In the genomic region with DNA sequence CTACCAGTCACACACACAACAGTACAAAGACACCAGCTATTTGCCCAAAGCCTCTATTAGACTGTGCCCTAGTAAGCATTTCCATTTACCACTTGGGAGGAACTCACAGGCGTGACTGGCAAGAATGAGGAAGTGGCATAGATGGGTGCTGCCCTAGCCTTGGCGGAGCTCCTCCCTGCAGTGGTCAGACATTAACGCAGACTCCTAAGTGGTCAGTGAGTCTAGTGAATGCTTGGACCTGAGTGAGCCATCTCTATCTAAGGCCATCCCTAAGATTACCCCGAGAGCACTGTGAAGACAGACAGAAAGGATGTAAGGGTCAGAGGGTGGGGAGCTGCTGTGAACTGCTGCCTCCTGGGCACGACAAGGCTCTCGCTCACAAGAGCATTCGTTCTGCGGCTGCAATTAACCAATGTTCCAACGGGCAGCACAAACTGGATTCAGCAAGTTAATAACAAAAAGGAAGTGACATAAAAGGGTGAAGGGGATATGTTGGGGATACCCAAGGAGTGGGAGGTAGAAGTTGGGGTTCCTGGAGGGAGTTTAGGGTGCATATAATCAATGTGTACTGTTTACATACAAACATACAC, we compare ENCODE assay signal across 9 mouse cellular contexts.
A peak's percentile ranks its signal among the peaks of the same experiment; 100 is the strongest.
DNase-seq lines count a peak whose midpoint lies in the region; ATAC-seq and TF ChIP-seq lines count a peak whose summit lies in the region.
"Had no signal": no experiment of that assay in that cellular context is flagged by ENCODE, and none has a peak within 500 bp of the region (broad histone marks: within the 10 kb centered on the region; RNA-seq: fewer than 3 reads in every experiment).

No protein-coding gene starts in this region.

- H3K4me2 ChIP-seq in hindbrain, embryonic 14.5 days (replicated peaks): no peak overlapping the region
- H3K4me2 ChIP-seq in hindbrain, embryonic 16.5 days (ENCODE audit: low read length): no peak overlapping the region
- no peak overlapping the region for H3K4me2 ChIP-seq in kidney, postnatal 0 days (ENCODE audit: low read length)

- ATAC-seq in hindbrain, embryonic 14.5 days (ENCODE audit: low FRiP score): 0 out of 2 replicates have a peak, but pooled peaks have one; percentile 39
- no peak for ATAC-seq in hindbrain, embryonic 16.5 days
- peak; percentile 86 for ATAC-seq in kidney, postnatal 0 days (replicated peaks; ENCODE audit: low FRiP score, low read depth)
- ATAC-seq in megakaryocyte progenitor cell, adult 5-6 weeks (replicated peaks; ENCODE audit: poor library complexity): peak; percentile 86
- ATAC-seq in inflammation-experienced regulatory T-cells, adult 6 months: no peak

- H3K9me3 ChIP-seq in hindbrain, embryonic 14.5 days (ENCODE audit: control insufficient read depth, low read length): no peaks in the 10 kb centered on the region
- no peaks in the 10 kb centered on the region for H3K9me3 ChIP-seq in hindbrain, embryonic 16.5 days (ENCODE audit: control insufficient read depth, low read length)
- no peaks in the 10 kb centered on the region for H3K9me3 ChIP-seq in kidney, postnatal 0 days (replicated peaks; ENCODE audit: low read length)

- WGBS in hindbrain, embryonic 14.5 days: 67% methylated on average over 9 of the region's 9 CpGs
- 69% methylated on average over 9 of the region's 9 CpGs for WGBS in hindbrain, embryonic 16.5 days
- 58% methylated on average over 9 of the region's 9 CpGs for WGBS in kidney, postnatal 0 days

- H3K36me3 ChIP-seq in hindbrain, embryonic 14.5 days (replicated peaks; ENCODE audit: control insufficient read depth, insufficient read depth): no peaks in the 10 kb centered on the region
- H3K36me3 ChIP-seq in hindbrain, embryonic 16.5 days (ENCODE audit: control insufficient read depth, insufficient read depth, low read length): no peaks in the 10 kb centered on the region
- H3K36me3 ChIP-seq in kidney, postnatal 0 days (ENCODE audit: insufficient read depth, low read length): no peaks in the 10 kb centered on the region

- no peak for DNase-seq in hindbrain, embryonic 14.5 days (ENCODE audit: low spot score)
- DNase-seq in Muller cell, postnatal 12 days (ENCODE audit: inconsistent ontology term): peak; percentile 60
- no peak for DNase-seq in kidney, postnatal 0 days (ENCODE audit: low spot score)
- no peak for DNase-seq in urinary bladder, postnatal 10 days (ENCODE audit: low spot score)
- no peak for DNase-seq in frontal cortex, postnatal 14 days (ENCODE audit: low spot score in 2 of 2)

- H3K4me3 ChIP-seq in hindbrain, embryonic 14.5 days (replicated peaks; ENCODE audit: low read length): no peak overlapping the region
- no peak overlapping the region for H3K4me3 ChIP-seq in hindbrain, embryonic 16.5 days (ENCODE audit: low read length)
- H3K4me3 ChIP-seq in kidney, postnatal 0 days (replicated peaks; ENCODE audit: low read depth, low read length): no peak overlapping the region
- H3K4me3 ChIP-seq: erythroblast, embryonic 14.5 days had no signal

- H3K4me1 ChIP-seq in hindbrain, embryonic 14.5 days (replicated peaks; ENCODE audit: control insufficient read depth, insufficient read depth, low read length): peaks cover 43% of the 10 kb centered on the region
- peaks cover 26% of the 10 kb centered on the region for H3K4me1 ChIP-seq in hindbrain, embryonic 16.5 days (ENCODE audit: control insufficient read depth, insufficient read depth, low read depth, low read length)
- peaks cover 25% of the 10 kb centered on the region for H3K4me1 ChIP-seq in kidney, postnatal 0 days (replicated peaks; ENCODE audit: insufficient read depth, low read length)

- no peaks in the 10 kb centered on the region for H3K27me3 ChIP-seq in hindbrain, embryonic 14.5 days (ENCODE audit: control insufficient read depth, insufficient read depth, low read length)
- no peaks in the 10 kb centered on the region for H3K27me3 ChIP-seq in hindbrain, embryonic 16.5 days (replicated peaks; ENCODE audit: control insufficient read depth, insufficient read depth, low read length)
- H3K27me3 ChIP-seq in kidney, postnatal 0 days (ENCODE audit: insufficient read depth, low read length): no peaks in the 10 kb centered on the region

- H3K9ac ChIP-seq in hindbrain, embryonic 14.5 days: no peak overlapping the region
- no peak overlapping the region for H3K9ac ChIP-seq in hindbrain, embryonic 16.5 days (ENCODE audit: low read depth, low read length)
- no peak overlapping the region for H3K9ac ChIP-seq in kidney, postnatal 0 days (ENCODE audit: low read depth, low read length)

- TF ChIP-seq CTCF in kidney, postnatal 0 days (IDR thresholded peaks at IDR 0.05; ENCODE audit: low read depth): no peak

- H3K27ac ChIP-seq in hindbrain, embryonic 14.5 days: no peak overlapping the region
- no peak overlapping the region for H3K27ac ChIP-seq in hindbrain, embryonic 16.5 days (ENCODE audit: low read depth, low read length)
- no peak overlapping the region for H3K27ac ChIP-seq in kidney, postnatal 0 days

Comparison
In these comparisons a context has a peak if more than half of its experiments do, and no peak if none do; other contexts are left out.
1. ATAC-seq: peak in hindbrain, embryonic 14.5 days (single experiment), kidney, postnatal 0 days (single experiment) and megakaryocyte progenitor cell, adult 5-6 weeks (single experiment); none in hindbrain, embryonic 16.5 days (single experiment) and inflammation-experienced regulatory T-cells, adult 6 months (single experiment).